Mouse (Mus musculus) limb, embryonic 14.5 days (tissue): ENCODE results near the gene Cfd. TPM values are rescaled to one million over a fixed set of nuclear protein-coding genes. Genes with fewer than 3 reads are reported as not detected.

Experiments used
- ATAC-seq: fragments of 200-750 bp; cut with Nextera tagmentation; 2 replicates; pipeline ENCODE4 v1.8.0; 2017; ENCODE audit warnings: low read depth, moderate number of reproducible peaks, moderate TSS enrichment; ENCODE audit not compliant: low FRiP score
- DNase-seq: peaks from one replicate; pipeline ENCODE4 v3.0.0-alpha.2; 2015; ENCODE audit warnings: low spot score
- H3K27ac ChIP-seq: fragments of 300-500 bp; sonication (generic); replicated peaks from 2 replicates; pipeline ENCODE4 v1.5.1; 2014; ENCODE audit warnings: low read depth, mild to moderate bottlenecking, low read length, moderate library complexity, mixed read lengths
- H3K27me3 ChIP-seq: fragments of 300-500 bp; sonication (generic); 2 replicates; pipeline ENCODE4 v1.6.1; 2014; ENCODE audit warnings: low read length, mixed read lengths; ENCODE audit not compliant: control insufficient read depth, insufficient read depth
- H3K36me3 ChIP-seq: fragments of 300-500 bp; sonication (generic); 2 replicates; pipeline ENCODE4 v1.6.1; 2014; ENCODE audit warnings: mild to moderate bottlenecking, low read length, moderate library complexity, mixed read lengths; ENCODE audit not compliant: control insufficient read depth, insufficient read depth
- H3K4me1 ChIP-seq: fragments of 300-500 bp; sonication (generic); 2 replicates; pipeline ENCODE4 v1.6.1; 2014; ENCODE audit warnings: antibody characterized with exemption, low read length, mixed read lengths; ENCODE audit not compliant: control insufficient read depth, insufficient read depth
- H3K4me2 ChIP-seq: fragments of 300-500 bp; sonication (generic); replicated peaks from 2 replicates; pipeline ENCODE4 v1.6.1; 2014; ENCODE audit warnings: low read depth, mild to moderate bottlenecking, low read length, moderate library complexity; ENCODE audit not compliant: severe bottlenecking
- H3K4me3 ChIP-seq: fragments of 300-500 bp; sonication (generic); replicated peaks from 2 replicates; pipeline ENCODE4 v1.5.1; 2014; ENCODE audit warnings: low read length
- H3K9ac ChIP-seq: fragments of 300-500 bp; sonication (generic); 2 replicates; pipeline ENCODE4 v1.6.1; 2014; ENCODE audit warnings: mild to moderate bottlenecking, low read depth, low read length, moderate library complexity; ENCODE audit not compliant: severe bottlenecking
- H3K9me3 ChIP-seq: fragments of 300-500 bp; sonication (generic); 2 replicates; pipeline ENCODE4 v1.6.1; 2016; ENCODE audit warnings: low read length; ENCODE audit not compliant: control insufficient read depth
- POLR2A ChIP-seq: fragments of 200-500 bp; IDR thresholded peaks from 2 replicates; pipeline ENCODE4 v1.8.0; 2012; ENCODE audit warnings: inconsistent platforms, mild to moderate bottlenecking, moderate library complexity, borderline replicate concordance; ENCODE audit not compliant: insufficient read depth, insufficient read length; ENCODE audit errors: extremely low read depth
- WGBS: fragments of 180-500 bp; shearing (Covaris S2); extraction: QIAGEN DNeasy Blood & Tissue Kit; methylation state at CpG from one replicate; pipeline ENCODE4 v1.1.7; 2014; 5-methylcytosine and 5-hydroxymethylcytosine counted together
- polyA plus RNA-seq, 2 experiments: library from polyadenylated mRNA; depleted of rRNA in 1 of 2; stranded (reverse) in 1 of 2; unstranded in 1 of 2; fragments of >200 nt; fragmentation: Nextera tagmentation in 1 of 2; extraction: Ambion mirVana in 1 of 2; gene quantifications; 2 replicates each; pipeline versions ENCODE4 v1.2.1 to v1.2.3; 2012 to 2014

Gene Cfd
- polyA plus RNA-seq, 2 experiments: 1.1 TPM; not detected in 1

DNA sequence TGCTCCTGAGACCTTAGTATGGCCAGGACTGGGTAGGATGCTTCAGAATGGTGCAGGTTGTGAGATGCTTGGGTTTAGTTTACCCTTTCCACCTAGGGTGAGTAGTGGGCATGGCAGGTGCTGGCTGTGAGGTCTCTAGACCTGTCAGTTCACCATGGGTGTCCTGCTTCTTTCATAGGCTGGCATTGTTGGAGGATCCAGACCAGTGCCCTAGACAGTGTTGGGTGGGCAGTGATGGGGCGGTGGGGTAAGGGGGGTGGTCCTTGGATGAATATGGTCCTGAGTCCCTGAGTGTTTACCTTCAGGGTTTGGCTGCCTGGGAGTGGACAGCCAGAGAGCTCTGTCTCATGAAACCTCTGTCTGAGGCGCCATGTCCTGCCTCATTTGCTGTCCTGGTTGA, 32.8 kb upstream of the Cfd start:
- peak overlapping the region; percentile 99 for H3K4me3 ChIP-seq
- no peaks in the 10 kb centered on the region for H3K27me3 ChIP-seq
- ATAC-seq (no peak), DNase-seq (no peak)
- H3K9ac ChIP-seq: peak overlapping the region; percentile 25; the same call in 1 of the 2 replicates
- no peak for TF ChIP-seq POLR2A
- H3K27ac ChIP-seq: no peak overlapping the region
- peak overlapping the region; percentile 98 for H3K4me2 ChIP-seq
- H3K4me1 ChIP-seq: peaks cover 29% of the 10 kb centered on the region
- H3K9me3 ChIP-seq: no peaks in the 10 kb centered on the region
- H3K36me3 ChIP-seq: peaks cover 73% of the 10 kb centered on the region
- WGBS: 74% methylated on average over 2 of the region's 2 CpGs

DNA sequence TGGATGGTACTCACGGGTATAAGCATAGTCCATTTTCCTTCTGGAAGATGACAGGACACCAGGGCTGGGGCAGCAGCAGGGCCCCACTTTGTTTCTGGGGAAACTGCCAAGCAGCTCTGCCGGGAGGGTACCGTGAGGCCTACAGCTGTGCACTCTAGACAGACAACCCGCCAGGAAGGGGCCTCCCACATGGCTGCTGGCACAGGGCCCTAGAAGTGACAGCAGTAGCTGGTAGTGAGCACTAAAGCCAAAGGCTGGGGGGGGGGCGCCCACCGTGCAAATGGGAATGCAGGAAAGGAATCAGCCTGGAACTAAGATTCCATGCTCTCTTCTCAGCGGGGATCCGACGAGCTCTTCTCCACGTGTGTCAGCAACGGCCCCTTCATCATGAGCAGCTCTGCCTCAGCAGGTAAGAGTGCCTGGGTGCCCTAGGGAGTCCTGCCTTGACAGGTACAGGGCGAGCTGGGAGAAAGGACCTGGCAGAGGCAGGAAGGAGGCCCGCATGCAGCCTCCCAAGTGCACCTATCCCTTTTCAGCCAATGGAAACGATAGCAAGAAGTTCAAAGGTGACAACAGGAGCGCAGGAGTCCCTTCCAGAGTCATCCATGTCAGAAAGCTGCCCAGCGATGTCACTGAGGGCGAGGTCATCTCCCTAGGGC, 32.1 kb upstream of the Cfd start:
- peaks cover 27% of the 10 kb centered on the region for H3K4me1 ChIP-seq
- H3K36me3 ChIP-seq: peaks cover 79% of the 10 kb centered on the region
- H3K9me3 ChIP-seq: no peaks in the 10 kb centered on the region
- no peak overlapping the region for H3K27ac ChIP-seq
- H3K4me2 ChIP-seq: peak overlapping the region; percentile 98
- ATAC-seq (no peak), DNase-seq (peak; percentile 73)
- WGBS: 44% methylated on average over 14 of the region's 17 CpGs
- no peak overlapping the region for H3K9ac ChIP-seq
- H3K4me3 ChIP-seq: peak overlapping the region; percentile 99
- TF ChIP-seq POLR2A: no peak
- H3K27me3 ChIP-seq: no peaks in the 10 kb centered on the region

DNA sequence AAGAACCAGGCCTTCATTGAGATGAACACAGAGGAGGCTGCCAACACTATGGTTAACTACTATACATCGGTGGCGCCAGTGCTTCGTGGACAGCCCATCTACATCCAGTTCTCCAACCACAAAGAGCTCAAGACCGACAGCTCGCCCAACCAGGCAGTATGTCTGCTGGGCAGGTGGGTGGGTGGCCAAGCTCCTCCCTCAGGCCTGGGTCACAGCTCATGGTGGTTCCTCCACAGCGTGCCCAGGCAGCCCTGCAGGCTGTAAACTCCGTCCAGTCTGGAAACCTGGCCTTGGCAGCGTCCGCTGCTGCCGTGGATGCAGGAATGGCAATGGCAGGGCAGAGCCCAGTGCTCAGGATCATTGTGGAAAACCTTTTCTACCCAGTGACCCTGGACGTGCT, 31.5 kb upstream of the Cfd start:
- peaks cover 85% of the 10 kb centered on the region for H3K36me3 ChIP-seq
- DNase-seq (no peak), ATAC-seq (no peak)
- WGBS: 80% methylated on average over 11 of the region's 11 CpGs
- TF ChIP-seq POLR2A: no peak
- peaks cover 27% of the 10 kb centered on the region for H3K4me1 ChIP-seq
- no peaks in the 10 kb centered on the region for H3K9me3 ChIP-seq
- H3K27me3 ChIP-seq: no peaks in the 10 kb centered on the region
- no peak overlapping the region; the same call in 1 of the 2 replicates for H3K4me2 ChIP-seq
- H3K9ac ChIP-seq: no peak overlapping the region
- no peak overlapping the region for H3K27ac ChIP-seq
- no peak overlapping the region for H3K4me3 ChIP-seq

DNA sequence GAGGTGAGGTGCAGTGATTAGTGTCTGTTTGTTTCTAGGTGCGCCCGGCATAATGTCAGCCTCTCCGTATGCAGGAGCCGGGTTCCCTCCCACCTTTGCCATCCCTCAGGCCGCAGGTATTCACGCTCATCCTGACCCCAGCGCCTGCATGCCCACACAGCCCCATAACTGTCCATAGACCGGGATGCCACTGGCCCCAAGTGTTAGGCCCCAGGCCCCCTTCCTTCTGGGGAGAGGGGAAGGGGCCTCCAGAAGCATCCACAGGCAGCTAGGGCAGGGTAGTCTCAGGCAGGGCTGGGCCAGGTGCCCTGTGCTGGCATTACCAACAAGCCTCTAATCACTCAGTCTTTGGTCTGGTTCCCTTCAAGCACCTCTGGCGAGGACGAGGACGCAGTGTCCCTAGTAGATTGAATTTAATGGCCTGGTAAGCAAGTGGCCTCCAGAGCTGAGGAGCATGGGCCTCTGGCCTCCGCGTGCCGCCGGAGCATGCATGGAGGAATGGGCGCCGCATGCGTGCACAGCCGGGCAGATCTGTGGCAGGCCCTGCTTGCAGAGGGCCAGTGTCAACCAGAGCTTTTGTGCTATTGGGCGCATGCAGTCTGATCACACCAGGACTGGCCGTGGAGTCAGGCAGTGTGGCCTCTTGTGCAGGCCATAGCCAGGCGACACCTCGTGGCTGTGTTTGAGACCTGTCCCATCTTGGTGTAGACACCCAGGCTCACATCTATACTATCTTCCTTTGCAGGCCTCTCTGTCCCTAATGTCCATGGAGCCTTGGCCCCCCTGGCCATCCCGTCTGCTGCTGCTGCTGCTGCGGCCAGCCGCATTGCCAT, 30.4 kb upstream of the Cfd start:
- ATAC-seq: no peak
- Histone ChIP-seq H3K27ac (no peak overlapping the region), H3K27me3 (no peaks in the 10 kb centered on the region), H3K9ac (no peak overlapping the region), H3K36me3 (peaks cover 97% of the 10 kb centered on the region), H3K4me2 (no peak overlapping the region), H3K4me3 (no peak overlapping the region), H3K4me1 (peaks cover 27% of the 10 kb centered on the region), H3K9me3 (no peaks in the 10 kb centered on the region)
- no peak for TF ChIP-seq POLR2A
- DNase-seq: no peak
- WGBS: 91% methylated on average over 26 of the region's 26 CpGs

DNA sequence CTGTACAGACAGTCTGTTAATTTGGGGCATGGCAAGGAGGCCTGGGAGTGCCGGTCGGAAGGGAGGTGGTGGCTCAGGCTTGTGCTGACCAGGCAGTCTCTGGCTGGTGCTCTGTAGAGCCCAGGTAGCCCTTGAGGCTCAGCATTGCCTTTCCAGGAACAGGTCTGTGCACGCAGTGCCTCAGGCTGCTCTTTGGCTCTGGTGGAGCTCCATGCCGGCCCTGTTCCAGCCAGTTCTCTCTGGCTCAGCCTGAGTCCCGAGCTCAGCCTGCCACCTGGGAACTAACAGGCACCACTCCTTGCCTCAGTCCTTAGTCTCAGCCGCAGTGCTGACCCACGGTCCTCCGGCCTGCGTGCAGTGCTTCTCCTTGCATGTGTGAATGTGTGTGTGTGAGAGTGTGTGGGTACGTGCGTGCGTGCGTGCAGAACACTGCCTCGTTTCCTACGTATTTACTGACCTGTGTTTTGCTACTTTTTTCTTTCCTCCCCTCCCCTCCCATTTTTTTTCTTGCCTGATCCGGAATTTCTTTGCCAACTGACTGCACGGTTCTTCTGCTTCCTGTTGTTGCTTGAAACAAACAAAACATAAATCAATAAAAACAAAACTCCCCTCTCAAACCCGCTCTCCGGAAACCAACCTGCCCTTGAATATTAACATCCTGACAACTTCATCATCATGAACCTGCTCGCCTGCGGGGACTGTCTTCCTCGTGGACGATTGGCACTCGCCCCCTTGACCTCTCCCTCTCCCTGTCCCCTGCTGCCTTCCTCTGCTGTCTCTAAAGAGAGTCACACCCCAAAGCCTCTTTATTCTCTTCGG, 29.2 kb upstream of the Cfd start:
- WGBS: 72% methylated on average over 25 of the region's 25 CpGs
- no peak overlapping the region for H3K27ac ChIP-seq

More for the DNA sequence above, 29.2 kb upstream of the Cfd start:
- H3K4me3 ChIP-seq: no peak overlapping the region
- peaks cover 100% of the 10 kb centered on the region for H3K36me3 ChIP-seq
- DNase-seq (no peak), ATAC-seq (no peak)
- no peak overlapping the region for H3K4me2 ChIP-seq
- H3K9ac ChIP-seq: no peak overlapping the region
- H3K27me3 ChIP-seq: no peaks in the 10 kb centered on the region
- H3K4me1 ChIP-seq: peaks cover 21% of the 10 kb centered on the region
- no peaks in the 10 kb centered on the region for H3K9me3 ChIP-seq
- TF ChIP-seq POLR2A: no peak
